Mouse (Mus musculus): ENCODE measurements at regions not wholly inside any gene's neighbourhood (a gene's known extent, or its start where the extent isn't known, plus 50 kb on each side); places are given as distances from the start of the nearest gene placed in this dataset.

- TF ChIP-seq CTCF (conservative IDR thresholded peaks at IDR 0.05; ENCODE audit: insufficient read depth, insufficient read length, low read depth, low read length) (no peak), POLR2A (IDR thresholded peaks at IDR 0.05; ENCODE audit: low read depth, low read length) (no peak)
Observed at GRCm38 (mm10) chr16:29904183-29904775, 159.9 kb upstream of the Hes1 start.

All from kidney, adult 2 months (tissue).